Mouse (Mus musculus) layer of hippocampus, postnatal 36 days (tissue): ENCODE measurements at regions not wholly inside any gene's neighbourhood (a gene's known extent, or its start where the extent isn't known, plus 50 kb on each side); places are given as distances from the start of the nearest gene placed in this dataset.

Experiments
- DNase-seq, 2 experiments: peaks; one replicate each; pipeline ENCODE4 v3.0.0; 2022

- no peak for DNase-seq
These were observed 289.4 kb downstream of the 3100002H09Rik start for GRCm38 (mm10) chr4:124321221-124321620.

DNA sequence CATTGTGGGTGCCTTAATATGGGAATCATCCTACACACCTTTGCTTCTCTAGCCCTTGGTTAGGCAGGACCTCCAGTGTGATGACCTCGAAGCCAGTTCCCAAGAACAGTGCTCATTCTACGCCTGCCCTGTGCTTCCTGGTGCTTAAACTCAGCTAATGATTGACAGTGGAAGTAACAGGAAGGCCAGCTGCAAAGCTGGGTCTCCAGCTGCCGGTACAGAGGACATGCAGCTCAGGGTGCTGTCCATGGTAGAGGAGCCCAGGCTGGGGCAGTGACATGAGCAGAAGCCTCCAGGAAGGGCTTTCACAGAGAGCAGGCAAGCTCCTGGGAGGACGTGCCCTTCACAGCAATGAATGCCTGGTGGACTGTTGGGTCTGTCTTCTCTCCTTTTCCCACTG lies 293.6 kb downstream of the 3100002H09Rik start:
- DNase-seq: no peak

DNA sequence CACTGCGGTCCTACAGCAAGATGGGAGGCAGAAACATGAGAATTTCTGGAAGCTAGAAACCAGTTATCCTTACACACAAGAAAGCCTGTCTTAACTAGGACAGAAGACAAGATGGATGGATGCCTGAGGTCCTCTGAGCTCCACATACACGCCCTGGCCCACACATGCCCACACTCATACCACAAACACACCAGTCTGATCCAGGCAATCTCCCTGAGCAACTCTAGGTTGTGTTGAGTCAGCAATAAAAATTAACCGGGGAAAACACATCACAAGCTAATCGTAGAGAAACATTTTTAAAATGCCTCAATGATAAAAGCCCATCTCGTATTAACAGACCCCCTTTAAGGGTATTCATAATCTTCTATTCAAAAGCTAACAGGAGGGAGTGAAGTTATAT lies 298.9 kb downstream of the 3100002H09Rik start:
- DNase-seq: no peak

DNA sequence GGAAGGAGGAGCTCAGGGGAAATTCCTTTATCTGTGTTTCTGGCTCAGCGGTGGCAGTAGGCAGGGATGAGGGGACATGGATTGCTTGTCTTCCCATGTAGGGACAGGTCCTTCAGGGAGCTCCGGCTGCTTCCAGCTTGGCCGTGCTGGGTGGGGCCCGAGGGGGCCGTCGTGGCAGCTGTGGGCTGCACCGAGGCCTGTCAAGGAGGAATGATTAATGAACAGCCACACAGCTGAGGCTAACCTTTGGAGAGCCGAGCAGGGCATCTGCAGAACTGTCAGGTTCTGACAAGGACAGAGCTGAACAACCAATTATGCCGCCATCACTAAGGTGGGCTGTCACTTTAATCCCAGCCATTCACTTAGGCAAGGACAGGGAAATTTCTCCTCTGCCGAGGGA lies 300.0 kb downstream of the 3100002H09Rik start:
- DNase-seq: no peak

DNA sequence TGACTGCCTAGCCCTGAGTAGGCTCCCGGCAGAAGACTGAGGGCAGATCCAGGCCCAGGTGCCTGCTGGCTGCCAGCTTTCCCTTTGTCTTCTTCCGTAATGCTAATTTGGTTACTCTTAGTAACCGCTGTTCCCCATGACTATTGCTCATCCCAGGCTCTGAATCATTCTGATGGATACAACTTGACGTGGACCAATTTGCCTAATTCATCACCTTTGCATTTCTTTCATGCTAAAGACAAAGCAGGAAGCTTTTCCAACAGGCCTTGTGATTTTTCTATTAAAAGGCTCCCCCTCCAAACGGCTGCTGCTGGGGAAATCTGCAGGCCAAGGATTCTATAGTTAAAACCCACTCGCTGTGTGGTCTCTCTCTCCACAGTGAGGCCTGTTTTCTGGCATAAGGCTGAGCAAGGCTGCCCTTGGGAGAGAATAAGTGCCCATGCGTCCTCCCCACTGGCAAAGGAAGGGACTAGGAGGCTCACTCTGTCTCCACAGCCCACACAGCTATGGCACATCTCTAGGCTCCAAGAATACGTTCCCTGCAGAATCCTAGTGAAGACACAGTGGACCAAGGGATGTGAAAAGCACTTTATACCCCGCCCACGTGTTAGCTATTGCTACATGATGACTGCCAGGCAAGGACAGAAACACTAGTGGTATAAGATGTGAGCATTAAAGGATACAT lies 304.6 kb downstream of the 3100002H09Rik start:
- no peak for DNase-seq

- DNase-seq: peak in 1 of 2 experiments; percentile 7
These were observed 307.7 kb downstream of the 3100002H09Rik start for GRCm38 (mm10) chr4:124302950-124303349.

- no peak for DNase-seq
These were observed 311.8 kb downstream of the 3100002H09Rik start for GRCm38 (mm10) chr4:124298667-124299437.

- DNase-seq: no peak
These were observed 318.3 kb downstream of the 3100002H09Rik start for GRCm38 (mm10) chr4:124292254-124292653.

- DNase-seq: no peak
These were observed 318.8 kb downstream of the 3100002H09Rik start for GRCm38 (mm10) chr4:124291767-124292166.

GRCm38 (mm10) chr4:124287471-124287870 lies 323.1 kb downstream of the 3100002H09Rik start:
- DNase-seq: no peak

GRCm38 (mm10) chr4:124278681-124279080 lies 331.9 kb downstream of the 3100002H09Rik start:
- DNase-seq: no peak

DNA sequence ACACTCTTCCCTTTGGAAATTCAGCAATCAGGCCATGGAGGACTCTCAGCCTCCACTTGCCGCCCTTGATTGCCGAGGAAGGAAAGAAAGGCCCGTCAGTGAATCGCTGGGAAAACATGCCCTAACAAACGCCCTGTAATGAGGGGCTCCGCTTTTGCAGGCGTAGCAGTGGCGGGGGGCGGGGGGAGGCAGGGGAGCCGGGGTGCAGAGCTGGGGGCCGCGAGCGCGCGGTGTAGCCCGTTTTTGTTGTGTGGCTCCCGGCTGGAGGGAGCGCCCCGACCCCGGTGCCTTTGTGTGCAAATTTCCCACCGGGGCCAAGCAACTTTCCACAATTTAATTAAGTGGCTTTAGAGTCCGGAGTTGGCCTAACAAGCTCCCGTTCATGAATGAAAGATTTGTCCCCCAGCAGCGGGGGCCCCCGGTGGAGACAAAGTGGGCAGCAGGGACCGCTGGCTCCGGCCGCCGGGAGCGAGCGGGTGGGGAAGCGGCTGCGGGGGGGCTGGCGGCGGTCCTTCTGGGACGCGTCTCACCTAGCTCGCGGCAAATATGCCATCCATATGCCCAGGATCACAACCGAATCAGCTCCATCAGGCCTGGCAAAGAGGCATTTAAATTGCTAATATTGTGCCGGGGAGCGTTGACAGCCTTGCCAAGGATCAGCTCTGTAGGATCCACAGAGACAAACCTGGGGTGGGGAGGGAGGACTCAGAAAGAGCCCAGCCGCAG lies 333.0 kb downstream of the 3100002H09Rik start:
- no peak for DNase-seq

- DNase-seq: peak in 1 of 2 experiments; percentile 60
These were observed 333.7 kb downstream of the 3100002H09Rik start for GRCm38 (mm10) chr4:124276741-124277455.

DNA sequence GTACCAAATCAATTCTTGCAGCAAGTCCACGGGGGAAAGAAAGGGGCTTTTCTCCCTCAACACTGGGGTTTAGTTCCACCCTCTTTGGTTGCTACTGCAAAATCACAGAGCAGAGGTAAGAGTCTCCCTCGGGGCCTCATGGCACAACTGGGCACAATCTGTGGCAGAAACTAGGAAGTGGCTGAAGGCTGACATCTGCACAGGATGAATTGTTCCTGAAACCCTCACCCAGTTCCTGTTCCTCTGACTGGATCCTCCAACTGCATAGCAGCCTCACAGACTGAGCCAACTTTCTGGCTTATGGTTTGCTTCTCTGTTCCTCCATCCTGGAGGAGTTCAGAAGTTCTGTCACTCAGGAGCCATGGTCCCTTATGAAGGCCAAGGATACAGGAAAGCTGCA lies 338.6 kb downstream of the 3100002H09Rik start:
- no peak for DNase-seq

DNA sequence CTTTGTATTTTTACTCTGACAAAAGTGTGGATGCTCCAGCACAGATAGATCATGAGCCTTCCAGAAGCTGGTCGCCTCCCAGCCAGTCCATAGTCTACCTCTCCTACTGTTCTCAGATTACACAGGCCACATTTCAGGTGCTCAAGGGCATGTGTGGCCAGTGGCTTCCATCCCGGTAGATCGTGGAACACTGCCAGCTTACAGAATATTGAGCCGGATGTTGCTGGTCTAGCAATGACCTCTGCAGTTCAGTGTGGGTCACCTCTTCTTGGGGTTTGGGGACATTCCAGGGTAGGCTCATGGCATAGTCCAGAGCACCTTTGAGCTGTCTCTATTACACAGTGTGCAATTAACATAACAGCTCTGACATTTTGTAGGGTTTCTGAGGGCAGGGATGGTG lies 342.2 kb downstream of the 3100002H09Rik start:
- DNase-seq: no peak

- no peak for DNase-seq
These were observed 344.0 kb downstream of the 3100002H09Rik start for GRCm38 (mm10) chr4:124266573-124266972.

DNA sequence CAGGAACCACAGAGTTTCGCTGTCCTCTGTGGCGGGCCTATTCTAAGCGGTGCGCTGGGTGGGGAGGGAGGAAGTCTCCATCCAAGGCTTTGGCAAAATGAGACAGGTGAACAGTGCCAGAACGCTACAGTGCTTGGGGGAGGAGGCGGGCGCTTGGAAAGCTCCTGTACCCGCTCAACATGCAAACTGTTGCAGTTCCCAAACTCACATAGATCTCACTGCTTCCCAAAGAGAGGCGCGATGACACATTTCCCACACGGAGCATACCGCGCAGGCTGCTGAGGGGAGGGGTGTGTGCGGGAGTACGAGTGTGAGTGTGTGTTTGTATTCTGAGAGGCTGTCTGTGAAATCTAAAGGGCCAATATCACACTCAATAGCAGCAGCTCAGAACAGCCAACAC lies 345.1 kb downstream of the 3100002H09Rik start:
- DNase-seq: peak; percentile 52 to 59

GRCm38 (mm10) chr4:124257006-124257405 lies 339.2 kb upstream of the 4930535I16Rik start:
- no peak for DNase-seq

DNA sequence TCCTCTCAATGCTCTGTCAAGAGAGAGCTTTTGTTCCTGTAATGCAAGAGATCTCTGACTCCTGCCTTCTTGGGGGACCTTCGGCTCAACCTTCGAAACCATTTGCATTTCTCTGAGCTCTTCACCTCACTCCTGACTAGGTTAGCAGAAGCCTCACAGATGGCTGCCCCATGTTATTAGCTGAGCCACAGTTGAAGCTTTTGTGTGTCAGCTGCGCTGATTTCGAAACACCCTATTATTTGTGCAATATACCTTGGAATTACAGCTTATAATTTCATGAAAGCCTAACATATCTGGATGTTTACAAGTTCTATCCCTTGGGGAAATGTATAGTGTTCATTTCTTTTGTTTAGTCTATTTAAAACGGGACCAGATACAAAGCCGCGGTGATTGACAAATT lies 338.7 kb upstream of the 4930535I16Rik start:
- DNase-seq: no peak

DNA sequence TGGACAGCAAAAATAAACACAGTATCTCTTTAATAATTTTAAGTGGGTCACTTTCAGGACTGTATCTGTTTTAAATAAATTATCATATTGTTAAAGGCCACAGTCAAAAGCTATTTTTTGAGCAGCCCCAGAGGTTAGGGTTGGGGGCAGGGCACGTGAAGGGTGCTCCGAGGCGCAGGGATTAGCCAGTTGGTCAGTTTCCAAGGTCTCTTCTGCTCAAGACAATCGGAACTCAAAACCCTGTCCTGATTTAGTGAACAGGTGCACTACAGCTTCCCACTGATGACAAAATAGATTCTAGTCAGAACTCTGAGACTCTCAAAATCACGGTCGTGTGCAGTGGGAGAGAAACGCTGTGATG lies 337.3 kb upstream of the 4930535I16Rik start:
- no peak for DNase-seq

GRCm38 (mm10) chr4:124254446-124255182 lies 336.8 kb upstream of the 4930535I16Rik start:
- DNase-seq: no peak

DNA sequence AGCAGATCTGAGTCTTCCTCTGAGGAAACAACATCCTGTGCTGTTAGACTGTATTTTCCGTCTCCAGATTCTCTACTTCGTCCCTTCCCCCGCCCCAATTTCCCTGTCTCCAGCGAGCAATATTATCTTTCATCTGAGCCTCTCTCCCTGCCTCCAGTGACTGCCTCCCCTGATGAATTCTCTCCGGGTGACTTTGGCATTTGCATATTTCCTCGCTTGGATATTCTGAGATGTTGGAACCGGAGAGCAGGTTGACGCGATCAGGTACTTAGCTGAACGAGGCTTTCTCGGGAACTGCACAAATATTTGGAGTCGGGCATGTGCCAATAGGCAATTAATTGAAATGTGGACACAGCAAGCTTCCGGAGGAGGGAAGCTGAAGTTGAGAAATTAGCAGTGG lies 323.8 kb upstream of the 4930535I16Rik start:
- no peak for DNase-seq
